Mouse (Mus musculus) kidney, postnatal 0 days (tissue): ENCODE results near the gene Gmds. TPM values are rescaled to one million over a fixed set of nuclear protein-coding genes. Genes with fewer than 3 reads are reported as not detected.

Experiments used
- ATAC-seq: fragments of 200-750 bp; cut with Nextera tagmentation; replicated peaks from 2 replicates; pipeline ENCODE4 v1.8.0; 2017; ENCODE audit warnings: low read depth, moderate number of reproducible peaks, moderate TSS enrichment, moderate library complexity; ENCODE audit not compliant: low FRiP score
- DNase-seq: peaks from one replicate; pipeline ENCODE4 v3.0.0-alpha.2; 2016; ENCODE audit warnings: low spot score
- H3K27ac ChIP-seq: fragments of 300-500 bp; sonication (generic); 2 replicates; pipeline ENCODE4 v1.5.1; 2014; ENCODE audit warnings: mild to moderate bottlenecking
- H3K27me3 ChIP-seq: fragments of 300-500 bp; sonication (generic); 2 replicates; pipeline ENCODE4 v1.6.1; 2014; ENCODE audit warnings: low read length, mixed read lengths; ENCODE audit not compliant: insufficient read depth
- H3K36me3 ChIP-seq: fragments of 300-500 bp; sonication (generic); 2 replicates; pipeline ENCODE4 v1.6.1; 2014; ENCODE audit warnings: low read length, mixed read lengths; ENCODE audit not compliant: insufficient read depth
- H3K4me1 ChIP-seq: fragments of 300-500 bp; sonication (generic); replicated peaks from 2 replicates; pipeline ENCODE4 v1.6.1; 2014; ENCODE audit warnings: antibody characterized with exemption, low read length, mixed read lengths; ENCODE audit not compliant: insufficient read depth
- H3K4me2 ChIP-seq: fragments of 300-500 bp; sonication (generic); 2 replicates; pipeline ENCODE4 v1.6.1; 2014; ENCODE audit warnings: mild to moderate bottlenecking, low read length, moderate library complexity, mixed read lengths
- H3K4me3 ChIP-seq: fragments of 300-500 bp; sonication (generic); replicated peaks from 2 replicates; pipeline ENCODE4 v1.5.1; 2014; ENCODE audit warnings: low read depth, low read length
- H3K9ac ChIP-seq: fragments of 300-500 bp; sonication (generic); 2 replicates; pipeline ENCODE4 v1.6.1; 2014; ENCODE audit warnings: low read depth, low read length
- H3K9me3 ChIP-seq: fragments of 300-500 bp; sonication (generic); replicated peaks from 2 replicates; pipeline ENCODE4 v1.6.1; 2016; ENCODE audit warnings: low read length, inconsistent platforms, mixed read lengths
- CTCF ChIP-seq: IDR thresholded peaks from 2 replicates; pipeline ENCODE4 v1.5.1; 2016; ENCODE audit warnings: antibody characterized with exemption, low read depth, mild to moderate bottlenecking, moderate library complexity
- WGBS: fragments of 180-500 bp; shearing (Covaris S2); extraction: QIAGEN DNeasy Blood & Tissue Kit; methylation state at CpG from one replicate; pipeline ENCODE4 v1.1.7; 2014; 5-methylcytosine and 5-hydroxymethylcytosine counted together
- polyA plus RNA-seq: library from polyadenylated mRNA; unstranded; fragments of >200 nt; fragmentation: Nextera tagmentation; extraction: Ambion mirVana; gene quantifications from 2 replicates; pipeline ENCODE4 v1.2.1, GENCODE M21; 2015

Gene Gmds
- polyA plus RNA-seq, 1 experiment from 2014 or later, result 32.7 TPM

- DNase-seq, result no peak
- Histone ChIP-seq H3K27me3 (no peaks in the 10 kb centered on the region), H3K4me1 (no peaks in the 10 kb centered on the region), H3K4me3 (no peak overlapping the region), H3K27ac (no peak overlapping the region), H3K4me2 (no peak overlapping the region), H3K36me3 (no peaks in the 10 kb centered on the region), H3K9me3 (no peaks in the 10 kb centered on the region), H3K9ac (no peak overlapping the region)
- TF ChIP-seq CTCF, result no peak
- WGBS, result 63% methylated on average over 2 of the region's 2 CpGs
- no peak for ATAC-seq
These were observed 120.9 kb downstream of the Gmds start for GRCm38 (mm10) chr13:32217647-32218046.

GRCm38 (mm10) chr13:32213702-32214452 lies 124.7 kb downstream of the Gmds start:
- Histone ChIP-seq H3K4me1 (no peaks in the 10 kb centered on the region), H3K27me3 (no peaks in the 10 kb centered on the region)

GRCm38 (mm10) chr13:32212125-32212524 lies 126.4 kb downstream of the Gmds start:
- no peaks in the 10 kb centered on the region for H3K4me1 ChIP-seq
- no peak overlapping the region for H3K9ac ChIP-seq
- TF ChIP-seq CTCF, result no peak
- H3K27ac ChIP-seq, result no peak overlapping the region
- no peaks in the 10 kb centered on the region for H3K27me3 ChIP-seq
- 82% methylated on average over 2 of the region's 2 CpGs for WGBS
- no peak for ATAC-seq
- no peak overlapping the region for H3K4me3 ChIP-seq
- H3K4me2 ChIP-seq, result no peak overlapping the region
- no peaks in the 10 kb centered on the region for H3K36me3 ChIP-seq
- DNase-seq, result no peak
- no peaks in the 10 kb centered on the region for H3K9me3 ChIP-seq

More at GRCm38 (mm10) chr13:32213702-32214452, 124.7 kb downstream of the Gmds start:
- TF ChIP-seq CTCF, result peak; percentile 88
- Histone ChIP-seq H3K9me3 (no peaks in the 10 kb centered on the region), H3K36me3 (no peaks in the 10 kb centered on the region), H3K4me2 (no peak overlapping the region), H3K27ac (no peak overlapping the region), H3K9ac (no peak overlapping the region), H3K4me3 (no peak overlapping the region)
- DNase-seq, result peak; percentile 87
- 48% methylated on average over 9 of the region's 9 CpGs for WGBS
- peak; percentile 43; the same call in 1 of the 2 replicates for ATAC-seq

GRCm38 (mm10) chr13:32207172-32207908 lies 131.2 kb downstream of the Gmds start:
- Histone ChIP-seq H3K9me3 (no peaks in the 10 kb centered on the region), H3K4me1 (no peaks in the 10 kb centered on the region), H3K9ac (no peak overlapping the region), H3K27ac (no peak overlapping the region), H3K4me2 (no peak overlapping the region), H3K4me3 (no peak overlapping the region), H3K36me3 (no peaks in the 10 kb centered on the region), H3K27me3 (no peaks in the 10 kb centered on the region)
- ATAC-seq, result no peak; the same call in 1 of the 2 replicates
- 38% methylated on average over 5 of the region's 5 CpGs for WGBS
- peak; percentile 71 for DNase-seq
- TF ChIP-seq CTCF, result no peak

GRCm38 (mm10) chr13:32179906-32180305 lies 158.6 kb downstream of the Gmds start:
- H3K4me3 ChIP-seq, result no peak overlapping the region
- WGBS, result 22% methylated on average over 3 of the region's 3 CpGs
- DNase-seq (peak; percentile 74), ATAC-seq (no peak)
- peaks cover 4% of the 10 kb centered on the region; the same call in 1 of the 2 replicates for H3K4me1 ChIP-seq
- no peak for TF ChIP-seq CTCF
- no peak overlapping the region for H3K27ac ChIP-seq
- no peaks in the 10 kb centered on the region for H3K9me3 ChIP-seq
- no peak overlapping the region for H3K4me2 ChIP-seq
- H3K36me3 ChIP-seq, result no peaks in the 10 kb centered on the region
- no peak overlapping the region for H3K9ac ChIP-seq
- no peaks in the 10 kb centered on the region for H3K27me3 ChIP-seq

- Histone ChIP-seq H3K9me3 (no peaks in the 10 kb centered on the region), H3K36me3 (no peaks in the 10 kb centered on the region), H3K4me1 (peaks cover 4% of the 10 kb centered on the region; the same call in 1 of the 2 replicates), H3K4me2 (no peak overlapping the region), H3K9ac (no peak overlapping the region), H3K27ac (no peak overlapping the region), H3K27me3 (no peaks in the 10 kb centered on the region), H3K4me3 (no peak overlapping the region)
- ATAC-seq (no peak), DNase-seq (no peak)
- 97% methylated on average over 1 of the region's 1 CpGs for WGBS
- no peak for TF ChIP-seq CTCF
These were observed 159.9 kb downstream of the Gmds start for GRCm38 (mm10) chr13:32178682-32179081.
